Mouse (Mus musculus) testis, postnatal 10 days (tissue): ENCODE measurements around the gene Slc25a38.

Source experiments
- DNase-seq: peaks from one replicate; pipeline ENCODE4 v3.0.0; 2021; ENCODE audit warnings: low spot score

Gene Slc25a38

DNA sequence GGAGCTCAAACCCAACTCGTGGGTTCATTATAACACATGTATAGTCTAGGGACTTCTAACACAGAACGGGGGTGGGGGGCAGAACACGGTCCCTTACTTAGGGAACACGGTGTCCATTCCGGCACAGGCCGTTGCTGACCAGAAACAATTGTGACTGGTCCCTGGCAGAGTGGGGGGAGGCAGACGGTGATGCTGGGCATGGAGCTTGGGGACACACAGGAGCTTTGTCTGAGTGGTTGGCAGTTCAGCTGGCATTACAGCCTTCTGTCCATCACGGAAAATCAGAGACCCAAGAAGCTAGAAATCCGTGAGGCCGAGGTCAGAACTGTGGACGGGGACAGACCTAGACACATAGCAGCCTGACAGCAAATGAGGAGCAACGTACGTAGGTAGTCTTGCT, 34.3 kb downstream of the Slc25a38 start:
- no peak for DNase-seq

DNA sequence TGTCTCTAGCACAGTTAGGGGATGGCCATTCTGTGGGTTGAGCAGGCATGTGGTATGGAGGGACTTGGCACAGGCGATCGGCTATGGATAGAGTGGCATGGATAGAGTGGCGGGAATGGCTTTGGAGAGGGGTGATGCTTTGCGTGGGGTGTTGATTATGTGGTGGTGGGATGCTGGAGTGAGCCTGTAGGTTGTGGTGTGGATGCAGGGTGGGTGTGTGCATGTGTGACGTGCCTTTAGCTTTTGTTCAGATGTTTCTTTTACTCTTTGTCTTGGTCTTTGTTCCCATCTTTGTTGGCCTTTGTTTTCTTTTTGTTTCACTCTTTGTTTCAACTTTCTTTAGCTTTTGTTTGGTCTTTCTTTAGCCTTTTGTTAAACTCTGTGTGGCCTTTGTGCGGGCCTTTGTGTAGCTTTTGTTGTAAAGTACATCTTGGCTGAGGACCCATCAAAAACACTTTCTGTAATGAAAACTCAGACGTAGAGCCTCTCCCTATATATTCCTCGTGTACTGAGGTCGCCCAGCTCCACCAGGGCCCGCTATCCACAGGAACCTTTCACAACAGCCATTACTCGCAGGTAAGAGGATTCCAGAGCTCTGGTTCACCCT, 39.2 kb downstream of the Slc25a38 start, which contains the start of gene Mobp:
Gene Mobp (plus strand): TSS at position 486 of the 607 bp plus-strand sequence.
- DNase-seq = no peak

DNA sequence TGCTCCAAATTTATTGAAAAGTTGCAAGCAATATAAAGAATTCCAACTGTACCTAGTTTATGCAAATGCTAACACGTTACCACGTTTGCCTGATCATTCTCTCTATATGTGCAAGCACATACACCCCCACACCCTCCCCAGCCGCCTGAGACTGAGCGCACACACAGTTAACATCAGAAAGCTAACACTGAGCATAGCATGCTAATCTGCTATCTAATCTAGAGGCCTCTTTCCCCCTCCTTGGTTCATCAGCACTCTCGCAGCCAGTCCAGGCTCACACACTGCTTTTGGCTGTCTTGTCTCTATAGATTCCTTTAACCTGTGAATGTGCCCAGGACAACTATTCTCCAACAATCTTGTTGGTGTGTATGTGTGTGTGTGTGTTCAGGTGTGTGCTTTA, 41.0 kb downstream of the Slc25a38 start:
- no peak for DNase-seq

DNA sequence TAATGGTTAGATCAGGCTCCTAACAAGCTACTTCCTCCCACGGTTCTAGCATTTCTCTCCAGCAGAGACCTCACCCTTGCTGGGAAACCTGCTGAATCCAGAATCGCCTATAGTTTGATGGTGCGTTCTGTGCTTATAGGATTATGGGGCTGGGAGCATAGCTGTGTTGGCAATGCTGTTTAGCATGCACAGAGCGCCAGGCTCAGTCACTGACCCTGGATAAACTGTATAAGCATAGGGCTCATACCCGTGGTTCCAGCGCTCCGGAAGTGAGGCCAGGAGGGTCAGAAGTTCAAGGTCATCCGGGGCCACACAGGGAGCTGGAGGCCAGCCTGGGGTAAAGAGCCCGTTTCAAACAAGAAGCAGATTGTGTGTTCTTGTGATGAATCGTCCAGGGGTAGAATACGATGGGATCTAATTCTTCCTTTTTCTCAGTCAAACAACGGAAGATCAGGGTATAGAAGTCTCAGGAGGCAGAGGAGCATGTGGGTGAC, 41.8 kb downstream of the Slc25a38 start:
- no peak for DNase-seq

DNA sequence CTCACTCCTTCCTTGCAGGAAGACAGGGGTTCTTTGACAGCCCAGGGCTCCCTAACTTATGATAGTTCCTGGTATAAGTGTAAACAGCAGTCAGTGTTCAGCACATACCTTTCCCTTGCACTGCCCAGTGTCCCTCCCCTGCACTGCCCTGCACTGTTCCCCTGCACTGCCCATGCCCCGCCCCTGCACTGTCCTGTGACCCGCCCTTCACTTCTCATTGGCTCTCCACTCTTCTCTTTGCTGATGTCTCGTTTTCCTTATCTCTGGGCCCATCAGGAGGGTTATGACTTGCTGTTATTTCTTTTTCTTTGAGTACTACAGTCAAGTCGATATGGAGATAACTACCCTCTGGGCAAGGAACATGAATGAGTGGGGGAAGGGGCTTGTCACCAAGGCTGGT, 47.9 kb downstream of the Slc25a38 start:
- no peak for DNase-seq

DNA sequence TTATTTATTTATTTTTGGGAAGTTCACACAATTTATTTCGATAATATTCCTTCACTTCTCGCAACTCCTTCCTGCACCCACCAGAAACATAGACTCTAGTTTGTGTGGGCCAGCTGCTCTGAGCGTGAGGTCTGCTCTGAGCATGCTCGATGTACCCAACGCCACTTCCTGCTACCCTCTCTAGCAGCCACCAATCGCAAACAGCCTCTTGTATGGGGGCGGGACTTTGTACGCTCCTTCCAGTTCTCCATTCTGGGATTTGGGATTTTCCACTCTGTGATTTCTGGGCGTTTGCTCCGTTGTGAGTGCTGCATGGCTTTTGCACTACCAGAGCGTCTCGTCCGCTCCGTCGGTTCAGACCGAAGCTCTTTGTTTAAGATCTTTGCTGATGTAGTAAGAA, 53.7 kb downstream of the Slc25a38 start:
- DNase-seq = no peak

DNA sequence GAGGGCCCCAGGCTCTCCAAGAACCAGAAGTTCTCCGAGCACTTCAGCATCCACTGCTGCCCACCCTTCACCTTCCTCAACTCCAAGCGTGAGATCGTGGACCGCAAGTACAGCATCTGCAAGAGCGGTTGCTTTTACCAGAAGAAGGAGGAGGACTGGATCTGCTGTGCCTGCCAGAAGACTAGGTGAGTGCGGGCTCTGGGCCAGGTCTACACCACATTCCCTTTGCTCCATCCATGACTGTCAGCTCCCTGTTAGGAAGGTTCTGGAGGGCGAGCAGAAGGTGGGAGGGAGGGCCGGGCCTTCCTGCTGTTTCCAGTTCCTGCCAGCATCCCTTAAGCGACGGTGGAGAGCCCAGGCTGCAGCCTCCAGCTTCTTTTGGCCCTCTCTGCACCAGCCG, 57.7 kb downstream of the Slc25a38 start:
- DNase-seq = no peak

DNA sequence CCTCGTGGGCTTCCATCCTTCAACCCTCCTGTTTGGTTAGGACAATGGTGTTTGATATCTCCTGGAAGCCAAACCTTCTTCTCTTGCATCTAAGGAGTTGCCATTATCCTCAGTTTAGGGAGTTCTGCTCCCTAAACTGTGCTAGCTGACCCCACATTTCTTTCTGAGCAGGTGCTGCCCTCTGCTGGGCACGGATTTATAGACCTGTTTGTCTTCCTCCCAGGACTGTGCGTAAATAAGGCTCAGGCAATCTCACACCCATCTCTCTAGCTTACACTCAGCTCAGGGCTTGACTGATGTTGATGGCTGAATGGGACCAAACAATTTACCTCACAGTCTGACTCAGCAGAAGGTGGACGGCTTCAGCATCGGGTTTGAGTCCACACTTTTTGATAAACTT, 61.1 kb downstream of the Slc25a38 start:
- DNase-seq = peak; percentile 82
